In genomic region chr4:154726636-154727045, GRCm38 (mm10) we compare ENCODE assay signal across 21 mouse cellular contexts. TPM values are rescaled to one million over a fixed set of nuclear protein-coding genes. Genes with fewer than 3 reads are reported as not detected.
DNase-seq lines count a peak whose midpoint lies in the region; ATAC-seq and TF ChIP-seq lines count a peak whose summit lies in the region.
"Had no signal": no experiment of that assay in that cellular context is flagged by ENCODE, and none has a peak within 500 bp of the region (broad histone marks: within the 10 kb centered on the region; RNA-seq: fewer than 3 reads in every experiment).

No protein-coding gene starts in this region.

- intact Hi-C loops in heart, postnatal 36 days (cut with DNase I), result no loop called here

- H3K9ac ChIP-seq in heart, embryonic 12.5 days, result peak overlapping the region; percentile 15; the same call in 1 of the 2 replicates
- H3K9ac ChIP-seq in lung, embryonic 14.5 days, result no peak overlapping the region
- no peak overlapping the region for H3K9ac ChIP-seq in embryonic facial prominence, embryonic 13.5 days
- no peak overlapping the region for H3K9ac ChIP-seq in stomach, embryonic 15.5 days
- H3K9ac ChIP-seq: liver, embryonic 13.5 days had no signal

- 28% methylated on average over 3 of the region's 3 CpGs for WGBS in heart, embryonic 12.5 days
- WGBS in lung, embryonic 14.5 days, result 9% methylated on average over 3 of the region's 3 CpGs
- 3% methylated on average over 3 of the region's 3 CpGs for WGBS in embryonic facial prominence, embryonic 13.5 days
- WGBS in stomach, embryonic 15.5 days, result 22% methylated on average over 3 of the region's 3 CpGs

- no peaks in the 10 kb centered on the region for H3K9me3 ChIP-seq in heart, embryonic 12.5 days (replicated peaks)
- H3K9me3 ChIP-seq in lung, embryonic 14.5 days (ENCODE audit: low read depth, low read length), result no peaks in the 10 kb centered on the region
- H3K9me3 ChIP-seq in embryonic facial prominence, embryonic 13.5 days, result no peaks in the 10 kb centered on the region
- H3K9me3 ChIP-seq in stomach, embryonic 15.5 days, result no peaks in the 10 kb centered on the region
- H3K9me3 ChIP-seq: liver, embryonic 13.5 days had no signal

- peaks cover 17% of the 10 kb centered on the region for H3K27me3 ChIP-seq in heart, embryonic 12.5 days (replicated peaks)
- H3K27me3 ChIP-seq in lung, embryonic 14.5 days (ENCODE audit: insufficient read depth, low read length), result no peaks in the 10 kb centered on the region
- 0 out of 2 replicates have a peak, but pooled peaks cover 3% of the 10 kb centered on the region for H3K27me3 ChIP-seq in embryonic facial prominence, embryonic 13.5 days
- H3K27me3 ChIP-seq in stomach, embryonic 15.5 days (replicated peaks), result no peaks in the 10 kb centered on the region
- H3K27me3 ChIP-seq: liver, embryonic 13.5 days had no signal

- DNase-seq in heart, postnatal 36 days, result no peak
- no peak for DNase-seq in lung, embryonic 14.5 days
- no peak for DNase-seq in lung, postnatal 36 days
- no peak for DNase-seq in frontal cortex, adult 2 months (ENCODE audit: extremely low spot score in 1 of 2, low spot score in 1 of 2)
- DNase-seq: adrenal gland, postnatal 10 days; cerebellum, adult 18-20 months; kidney, adult 9 months; liver, embryonic 13.5 days had no signal

- no peak for TF ChIP-seq CTCF in lung, embryonic 14.5 days (IDR thresholded peaks at IDR 0.05; ENCODE audit: low read depth)

- H3K4me2 ChIP-seq in heart, embryonic 12.5 days, result peak overlapping the region; percentile 44
- H3K4me2 ChIP-seq in lung, embryonic 14.5 days, result no peak overlapping the region
- peak overlapping the region; percentile 27 for H3K4me2 ChIP-seq in embryonic facial prominence, embryonic 13.5 days
- H3K4me2 ChIP-seq in stomach, embryonic 15.5 days, result no peak overlapping the region
- H3K4me2 ChIP-seq: liver, embryonic 13.5 days; midbrain, embryonic 11.5 days had no signal

- peaks cover 20% of the 10 kb centered on the region for H3K4me1 ChIP-seq in heart, embryonic 12.5 days (replicated peaks)
- peaks cover 5% of the 10 kb centered on the region; the same call in 1 of the 2 replicates for H3K4me1 ChIP-seq in lung, embryonic 14.5 days (ENCODE audit: insufficient read depth)
- peaks cover 34% of the 10 kb centered on the region for H3K4me1 ChIP-seq in embryonic facial prominence, embryonic 13.5 days
- H3K4me1 ChIP-seq in stomach, embryonic 15.5 days, result 0 out of 2 replicates have a peak, but pooled peaks cover 6% of the 10 kb centered on the region

- no peak overlapping the region for H3K4me3 ChIP-seq in heart, embryonic 12.5 days
- H3K4me3 ChIP-seq in lung, embryonic 14.5 days (ENCODE audit: low read depth, low read length), result no peak overlapping the region
- H3K4me3 ChIP-seq in embryonic facial prominence, embryonic 13.5 days, result no peak overlapping the region
- H3K4me3 ChIP-seq in stomach, embryonic 15.5 days (replicated peaks), result no peak overlapping the region
- H3K4me3 ChIP-seq: left cerebral cortex, adult 2 months; liver, embryonic 13.5 days had no signal

- H3K27ac ChIP-seq in heart, embryonic 12.5 days (ENCODE audit: poor library complexity, severe bottlenecking), result no peak overlapping the region; the same call in 1 of the 2 replicates
- no peak overlapping the region for H3K27ac ChIP-seq in lung, embryonic 14.5 days (ENCODE audit: low read depth)
- H3K27ac ChIP-seq in embryonic facial prominence, embryonic 13.5 days, result peak overlapping the region; percentile 83
- no peak overlapping the region for H3K27ac ChIP-seq in stomach, embryonic 15.5 days
- H3K27ac ChIP-seq: hindbrain, postnatal 0 days; left cerebral cortex, adult 2 months; liver, embryonic 13.5 days had no signal

- H3K36me3 ChIP-seq in heart, embryonic 12.5 days, result no peaks in the 10 kb centered on the region
- H3K36me3 ChIP-seq in lung, embryonic 14.5 days (ENCODE audit: insufficient read depth), result no peaks in the 10 kb centered on the region
- H3K36me3 ChIP-seq in embryonic facial prominence, embryonic 13.5 days, result no peaks in the 10 kb centered on the region
- H3K36me3 ChIP-seq in stomach, embryonic 15.5 days, result no peaks in the 10 kb centered on the region
- H3K36me3 ChIP-seq: liver, embryonic 13.5 days had no signal

- peak; percentile 51 for ATAC-seq in heart, embryonic 12.5 days (ENCODE audit: insufficient number of reproducible peaks, low FRiP score)
- ATAC-seq in lung, embryonic 14.5 days (ENCODE audit: insufficient read depth), result 0 out of 2 replicates have a peak, but pooled peaks have one; percentile 21
- ATAC-seq in embryonic facial prominence, embryonic 13.5 days (ENCODE audit: insufficient number of reproducible peaks, insufficient read depth, low FRiP score, low TSS enrichment, low read depth), result peak; percentile 65
- ATAC-seq in stomach, embryonic 15.5 days (ENCODE audit: insufficient read depth, low FRiP score, low read depth), result peak; percentile 22; the same call in 1 of the 2 replicates
- no peak for ATAC-seq in megakaryocyte progenitor cell, adult 5-6 weeks (replicated peaks; ENCODE audit: poor library complexity)
- ATAC-seq: hindbrain, postnatal 0 days; lung, postnatal 0 days had no signal

RNA-seq across cellular contexts. Expression of gene Actrt2, which starts 59.0 kb away (rescaled TPM):
- not detected in 2 replicates for polyA plus RNA-seq in heart, embryonic 12.5 days (2016; fragmentation: Nextera tagmentation; extraction: Ambion mirVana)
- not detected for total RNA-seq in heart, postnatal 36 days (2021)
- not detected in 2 replicates for polyA plus RNA-seq in lung, embryonic 14.5 days (2014; fragmentation: Nextera tagmentation; extraction: Ambion mirVana)
- not detected in 2 replicates for polyA plus RNA-seq in embryonic facial prominence, embryonic 13.5 days (2015; fragmentation: Nextera tagmentation; extraction: Ambion mirVana)
- polyA plus RNA-seq in stomach, embryonic 15.5 days (2015; fragmentation: Nextera tagmentation; extraction: Ambion mirVana), result not detected in 2 replicates
- total RNA-seq in megakaryocyte progenitor cell, adult 5-6 weeks (2015), result not detected in 2 replicates
- total RNA-seq in megakaryocyte progenitor cell, adult 5-6 weeks (2017), result not detected in 2 replicates
- not detected in 2 replicates for polyA plus RNA-seq in frontal cortex, adult 2 months (2012; rRNA removed)
- total RNA-seq: adrenal gland, postnatal 10 days; granulocyte monocyte progenitor cell, adult 5-6 weeks; hindbrain, postnatal 0 days; layer of hippocampus, adult 18-20 months; left cerebral cortex, adult 2 months; MEL had no signal
- polyA plus RNA-seq: hindbrain, postnatal 0 days; liver, embryonic 13.5 days; lung, postnatal 0 days; midbrain, embryonic 11.5 days; neural tube, embryonic 14.5 days; thymus, postnatal 0 days had no signal

Comparison
In these comparisons a context has a peak if more than half of its experiments do, and no peak if none do; other contexts are left out.
1. H3K4me2 ChIP-seq: peak in heart, embryonic 12.5 days (single experiment) and embryonic facial prominence, embryonic 13.5 days (single experiment); none in lung, embryonic 14.5 days (single experiment) and stomach, embryonic 15.5 days (single experiment).